Mouse (Mus musculus) embryonic facial prominence, embryonic 12.5 days (tissue): ENCODE measurements around the gene Grik4. TPM values are rescaled to one million over a fixed set of nuclear protein-coding genes. Genes with fewer than 3 reads are reported as not detected.

Experiments used
- ATAC-seq: fragments of 200-750 bp; cut with Nextera tagmentation; 2 replicates; pipeline ENCODE4 v1.8.0; 2017; ENCODE audit not compliant: insufficient number of reproducible peaks, insufficient read depth, low FRiP score, low TSS enrichment
- H3K27ac ChIP-seq: fragments of 300-500 bp; sonication (generic); 2 replicates; pipeline ENCODE4 v1.5.1; 2016; ENCODE audit warnings: mild to moderate bottlenecking
- H3K27me3 ChIP-seq: fragments of 300-500 bp; sonication (generic); 2 replicates; pipeline ENCODE4 v1.6.1; 2016; ENCODE audit warnings: mild to moderate bottlenecking, moderate library complexity
- H3K36me3 ChIP-seq: fragments of 300-500 bp; sonication (generic); 2 replicates; pipeline ENCODE4 v1.6.1; 2016; ENCODE audit warnings: mild to moderate bottlenecking
- H3K4me1 ChIP-seq: fragments of 300-500 bp; sonication (generic); 2 replicates; pipeline ENCODE4 v1.6.1; 2016
- H3K4me2 ChIP-seq: fragments of 300-500 bp; sonication (generic); replicated peaks from 2 replicates; pipeline ENCODE4 v1.6.1; 2016; ENCODE audit warnings: mild to moderate bottlenecking, moderate library complexity
- H3K4me3 ChIP-seq: fragments of 300-500 bp; sonication (generic); 2 replicates; pipeline ENCODE4 v1.5.1; 2016; ENCODE audit warnings: mild to moderate bottlenecking
- H3K9ac ChIP-seq: fragments of 300-500 bp; sonication (generic); 2 replicates; pipeline ENCODE4 v1.6.1; 2016; ENCODE audit warnings: mild to moderate bottlenecking, moderate library complexity
- H3K9me3 ChIP-seq: fragments of 300-500 bp; sonication (generic); 2 replicates; pipeline ENCODE4 v1.6.1; 2016; ENCODE audit warnings: mild to moderate bottlenecking, moderate library complexity
- WGBS: fragments of 180-500 bp; shearing (Covaris S2); methylation state at CpG from one replicate; pipeline ENCODE4 v1.1.7; 2016; 5-methylcytosine and 5-hydroxymethylcytosine counted together
- polyA plus RNA-seq: library from polyadenylated mRNA; unstranded; fragments of >200 nt; fragmentation: Nextera tagmentation; extraction: Ambion mirVana; gene quantifications from 2 replicates; pipeline ENCODE4 v1.2.1, GENCODE M21; 2016

Grik4 gene
- polyA plus RNA-seq, 1 experiment from 2014 or later: 3.8 TPM

GRCm38 (mm10) chr9:42504559-42504958 lies 439.7 kb downstream of the Grik4 start:
- no peak for ATAC-seq
- no peak overlapping the region for H3K9ac ChIP-seq
- no peak overlapping the region for H3K4me3 ChIP-seq
- H3K27me3 ChIP-seq: no peaks in the 10 kb centered on the region
- H3K36me3 ChIP-seq: no peaks in the 10 kb centered on the region
- 70% methylated on average over 11 of the region's 11 CpGs for WGBS
- H3K27ac ChIP-seq: no peak overlapping the region
- no peak overlapping the region for H3K4me2 ChIP-seq
- peaks cover 6% of the 10 kb centered on the region; the same call in 1 of the 2 replicates for H3K4me1 ChIP-seq
- no peaks in the 10 kb centered on the region for H3K9me3 ChIP-seq

- no peak overlapping the region for H3K4me2 ChIP-seq
- H3K4me1 ChIP-seq: peaks cover 6% of the 10 kb centered on the region; the same call in 1 of the 2 replicates
- no peak overlapping the region for H3K9ac ChIP-seq
- H3K27me3 ChIP-seq: no peaks in the 10 kb centered on the region
- no peak for ATAC-seq
- 47% methylated on average over 4 of the region's 4 CpGs for WGBS
- H3K27ac ChIP-seq: no peak overlapping the region
- no peaks in the 10 kb centered on the region for H3K9me3 ChIP-seq
- no peak overlapping the region for H3K4me3 ChIP-seq
- no peaks in the 10 kb centered on the region for H3K36me3 ChIP-seq
Observed at GRCm38 (mm10) chr9:42503709-42504108, 440.6 kb downstream of the Grik4 start.

- Histone ChIP-seq H3K27me3 (no peaks in the 10 kb centered on the region), H3K4me1 (no peaks in the 10 kb centered on the region), H3K27ac (no peak overlapping the region), H3K4me3 (no peak overlapping the region), H3K36me3 (no peaks in the 10 kb centered on the region), H3K4me2 (no peak overlapping the region), H3K9ac (no peak overlapping the region), H3K9me3 (peaks cover 6% of the 10 kb centered on the region; the same call in 1 of the 2 replicates)
- WGBS: 70% methylated on average over 2 of the region's 2 CpGs
- ATAC-seq: no peak
Observed at GRCm38 (mm10) chr9:42496296-42496695, 448.0 kb downstream of the Grik4 start.

GRCm38 (mm10) chr9:42491780-42492179 lies 452.5 kb downstream of the Grik4 start:
- no peak overlapping the region for H3K4me2 ChIP-seq
- no peaks in the 10 kb centered on the region for H3K36me3 ChIP-seq
- no peak for ATAC-seq
- no peaks in the 10 kb centered on the region for H3K4me1 ChIP-seq
- no peak overlapping the region for H3K27ac ChIP-seq
- 71% methylated on average over 9 of the region's 9 CpGs for WGBS
- H3K9ac ChIP-seq: no peak overlapping the region
- H3K27me3 ChIP-seq: no peaks in the 10 kb centered on the region
- H3K9me3 ChIP-seq: peaks cover 4% of the 10 kb centered on the region; the same call in 1 of the 2 replicates
- no peak overlapping the region for H3K4me3 ChIP-seq

GRCm38 (mm10) chr9:42490589-42491382 lies 453.5 kb downstream of the Grik4 start:
- H3K27me3 ChIP-seq: no peaks in the 10 kb centered on the region
- 83% methylated on average over 16 of the region's 16 CpGs for WGBS
- H3K9me3 ChIP-seq: no peaks in the 10 kb centered on the region
- no peaks in the 10 kb centered on the region for H3K36me3 ChIP-seq
- no peak overlapping the region for H3K9ac ChIP-seq
- no peak overlapping the region for H3K4me3 ChIP-seq
- ATAC-seq: no peak
- H3K4me2 ChIP-seq: no peak overlapping the region
- no peak overlapping the region for H3K27ac ChIP-seq
- H3K4me1 ChIP-seq: no peaks in the 10 kb centered on the region

GRCm38 (mm10) chr9:42488071-42488470 lies 456.2 kb downstream of the Grik4 start:
- Histone ChIP-seq H3K9ac (no peak overlapping the region), H3K4me2 (no peak overlapping the region), H3K36me3 (no peaks in the 10 kb centered on the region), H3K27me3 (no peaks in the 10 kb centered on the region), H3K4me3 (no peak overlapping the region), H3K9me3 (no peaks in the 10 kb centered on the region), H3K4me1 (no peaks in the 10 kb centered on the region), H3K27ac (no peak overlapping the region)
- 96% methylated on average over 1 of the region's 1 CpGs for WGBS
- no peak for ATAC-seq

GRCm38 (mm10) chr9:42486913-42487312 lies 457.4 kb downstream of the Grik4 start:
- H3K9ac ChIP-seq: no peak overlapping the region
- H3K9me3 ChIP-seq: no peaks in the 10 kb centered on the region
- H3K36me3 ChIP-seq: no peaks in the 10 kb centered on the region
- H3K4me2 ChIP-seq: no peak overlapping the region
- no peaks in the 10 kb centered on the region for H3K27me3 ChIP-seq
- H3K4me1 ChIP-seq: no peaks in the 10 kb centered on the region
- no peak overlapping the region for H3K27ac ChIP-seq
- 88% methylated on average over 4 of the region's 4 CpGs for WGBS
- no peak for ATAC-seq
- H3K4me3 ChIP-seq: no peak overlapping the region

- Histone ChIP-seq H3K36me3 (no peaks in the 10 kb centered on the region), H3K9me3 (no peaks in the 10 kb centered on the region), H3K27ac (no peak overlapping the region), H3K4me2 (no peak overlapping the region), H3K27me3 (no peaks in the 10 kb centered on the region), H3K9ac (no peak overlapping the region), H3K4me1 (no peaks in the 10 kb centered on the region), H3K4me3 (no peak overlapping the region)
- 94% methylated on average over 1 of the region's 1 CpGs for WGBS
- ATAC-seq: no peak
Observed at GRCm38 (mm10) chr9:42484667-42485066, 459.6 kb downstream of the Grik4 start.

- no peaks in the 10 kb centered on the region for H3K27me3 ChIP-seq
- no peak for ATAC-seq
- no peaks in the 10 kb centered on the region for H3K4me1 ChIP-seq
- no peak overlapping the region for H3K9ac ChIP-seq
- no peaks in the 10 kb centered on the region for H3K9me3 ChIP-seq
- H3K36me3 ChIP-seq: no peaks in the 10 kb centered on the region
- H3K27ac ChIP-seq: no peak overlapping the region
- H3K4me2 ChIP-seq: no peak overlapping the region
- 86% methylated on average over 1 of the region's 1 CpGs for WGBS
- no peak overlapping the region for H3K4me3 ChIP-seq
Observed at GRCm38 (mm10) chr9:42482944-42483343, 461.3 kb downstream of the Grik4 start.

GRCm38 (mm10) chr9:42476166-42476565 lies 468.1 kb downstream of the Grik4 start:
- Histone ChIP-seq H3K4me3 (no peak overlapping the region), H3K9ac (no peak overlapping the region), H3K27ac (no peak overlapping the region), H3K9me3 (no peaks in the 10 kb centered on the region), H3K27me3 (no peaks in the 10 kb centered on the region), H3K4me2 (no peak overlapping the region), H3K36me3 (no peaks in the 10 kb centered on the region), H3K4me1 (peaks cover 3% of the 10 kb centered on the region)
- WGBS: 86% methylated on average over 4 of the region's 4 CpGs
- ATAC-seq: no peak

GRCm38 (mm10) chr9:42474244-42474643 lies 470.0 kb downstream of the Grik4 start:
- Histone ChIP-seq H3K27ac (no peak overlapping the region), H3K4me2 (no peak overlapping the region), H3K4me3 (no peak overlapping the region), H3K9ac (no peak overlapping the region), H3K4me1 (peaks cover 9% of the 10 kb centered on the region), H3K9me3 (no peaks in the 10 kb centered on the region), H3K36me3 (no peaks in the 10 kb centered on the region), H3K27me3 (no peaks in the 10 kb centered on the region)
- WGBS: 79% methylated on average over 8 of the region's 8 CpGs
- no peak for ATAC-seq

- H3K36me3 ChIP-seq: no peaks in the 10 kb centered on the region
- no peaks in the 10 kb centered on the region for H3K27me3 ChIP-seq
- peak overlapping the region; percentile 72 for H3K4me3 ChIP-seq
- WGBS: 6% methylated on average over 49 of the region's 49 CpGs
- H3K4me1 ChIP-seq: peaks cover 9% of the 10 kb centered on the region
- no peaks in the 10 kb centered on the region for H3K9me3 ChIP-seq
- ATAC-seq: peak; percentile 87
- H3K27ac ChIP-seq: peak overlapping the region; percentile 42; the same call in 1 of the 2 replicates
- H3K9ac ChIP-seq: peak overlapping the region; percentile 70
- peak overlapping the region; percentile 75 for H3K4me2 ChIP-seq
Observed at GRCm38 (mm10) chr9:42471921-42472747, 472.2 kb downstream of the Grik4 start.
